Mouse (Mus musculus) megakaryocyte, embryonic 14.5 days (primary cell): ENCODE results near the gene Hist1h4f.

ENCODE experiments used
- FLI1 ChIP-seq: IDR thresholded peaks from 2 replicates; pipeline ENCODE4 v1.6.1; 2012; ENCODE audit warnings: low read length, inconsistent platforms, mixed read lengths
- GATA1 ChIP-seq: IDR thresholded peaks from 3 replicates; pipeline ENCODE4 v1.6.1; 2012; ENCODE audit warnings: mixed read lengths, low read length, inconsistent platforms, borderline replicate concordance

DNA sequence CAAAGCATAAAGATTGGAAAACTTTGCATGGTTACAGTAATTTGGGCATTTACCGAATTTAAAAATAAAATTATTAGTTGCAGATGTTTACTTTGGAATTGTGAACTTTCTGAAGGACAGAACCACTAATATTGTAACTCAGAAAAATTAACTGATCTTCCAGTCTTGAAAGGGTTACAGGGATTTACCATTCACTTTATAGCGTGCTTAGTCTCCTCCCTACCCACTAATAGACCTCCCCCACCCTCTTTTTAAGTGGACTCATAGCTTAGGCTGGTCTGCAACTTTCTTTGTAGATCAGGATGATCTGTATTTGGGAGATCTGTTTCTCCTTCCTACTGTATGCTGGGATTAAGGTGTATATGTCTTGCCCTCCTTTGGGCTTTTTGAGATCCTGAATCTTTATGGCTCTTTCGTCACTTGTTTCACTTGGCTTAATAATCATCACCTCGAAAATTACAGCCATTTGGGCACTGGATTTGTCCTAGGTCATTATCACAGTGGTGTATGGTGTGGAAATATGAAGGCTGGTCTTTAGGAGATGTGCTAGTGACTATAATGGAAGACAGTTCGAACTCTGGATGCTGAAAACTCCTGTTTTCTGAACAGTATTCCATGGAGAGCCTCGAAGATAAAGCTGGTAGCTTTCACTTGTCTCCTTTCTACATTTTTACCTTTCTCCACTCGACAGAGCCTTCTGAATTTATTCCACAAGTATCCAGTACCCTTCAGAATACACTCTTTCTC lies 15.2 kb downstream of the Hist1h4f start:
- TF ChIP-seq GATA1 (no peak), FLI1 (no peak)
